Mouse (Mus musculus): ENCODE measurements around the gene Tgfb1i1.

Gene Tgfb1i1

GRCm38 (mm10) chr7:128246496-128247391, at the start of gene Tgfb1i1:
Gene Tgfb1i1, plus strand, starts transcription at chr7:128246812.
- peak; percentile 43 to 62 for DNase-seq (ENCODE audit: low spot score in 2 of 2)

- no peak for DNase-seq (ENCODE audit: low spot score in 2 of 2)
Observed at GRCm38 (mm10) chr7:128201607-128202006, 45.0 kb upstream of the Tgfb1i1 start.

- no peak for DNase-seq (ENCODE audit: low spot score in 2 of 2)
Observed at GRCm38 (mm10) chr7:128203071-128203470, 43.5 kb upstream of the Tgfb1i1 start.

DNA sequence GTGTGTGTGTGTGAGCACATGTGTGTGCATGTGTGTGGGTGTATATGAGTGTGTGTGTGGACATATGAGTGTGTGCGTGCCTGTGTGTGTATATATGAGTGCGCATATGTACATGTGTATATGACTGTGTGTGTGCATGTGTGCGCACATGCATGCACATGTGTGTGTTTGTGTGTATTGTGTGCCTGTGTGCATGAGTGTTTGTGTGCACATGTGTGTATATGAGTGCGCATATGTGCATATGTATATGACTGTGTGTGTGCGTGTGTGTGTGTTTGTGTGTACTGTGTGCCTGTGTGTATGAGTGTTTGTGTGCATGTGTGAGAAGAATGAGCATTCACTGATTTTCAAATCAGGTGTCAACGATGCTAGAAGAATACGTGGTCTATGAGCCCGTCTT, 42.4 kb upstream of the Tgfb1i1 start:
- DNase-seq (ENCODE audit: low spot score in 2 of 2) = no peak

- DNase-seq (ENCODE audit: low spot score in 2 of 2) = no peak
Observed at GRCm38 (mm10) chr7:128205695-128206094, 40.9 kb upstream of the Tgfb1i1 start.

DNA sequence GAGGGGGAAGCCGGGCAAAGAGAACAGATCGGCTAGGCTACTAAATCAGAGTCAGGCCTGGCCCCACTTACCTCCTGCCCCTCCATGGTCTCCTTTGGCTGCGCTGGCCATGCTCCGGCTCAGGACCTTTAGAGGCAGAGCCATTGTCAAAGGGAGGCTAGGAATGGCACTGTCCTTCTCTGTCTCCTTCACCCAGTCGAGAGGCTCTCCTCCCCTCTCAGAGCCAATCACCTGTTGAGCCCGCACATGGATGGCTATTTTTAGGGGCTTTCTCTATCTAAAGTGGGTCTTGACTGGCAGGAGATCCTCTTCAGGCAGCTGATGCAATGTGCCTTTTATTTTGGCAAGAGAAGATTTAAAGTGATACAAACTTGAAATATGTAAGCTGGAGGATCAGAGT, 40.5 kb upstream of the Tgfb1i1 start, which contains the start of gene Cox6a2:
TSS of gene Cox6a2 (minus strand) at position 236 of the 400 bp plus-strand sequence.
- no peak for DNase-seq (ENCODE audit: low spot score in 2 of 2)

GRCm38 (mm10) chr7:128208187-128208586, 38.4 kb upstream of the Tgfb1i1 start:
- DNase-seq (ENCODE audit: low spot score in 2 of 2) = peak; percentile 16 to 18

GRCm38 (mm10) chr7:128209826-128210225, 36.8 kb upstream of the Tgfb1i1 start:
- no peak for DNase-seq (ENCODE audit: low spot score in 2 of 2)

GRCm38 (mm10) chr7:128219952-128220351, 26.7 kb upstream of the Tgfb1i1 start:
- no peak for DNase-seq (ENCODE audit: low spot score in 2 of 2)

GRCm38 (mm10) chr7:128220936-128221335, 25.7 kb upstream of the Tgfb1i1 start:
- no peak for DNase-seq (ENCODE audit: low spot score in 2 of 2)

DNA sequence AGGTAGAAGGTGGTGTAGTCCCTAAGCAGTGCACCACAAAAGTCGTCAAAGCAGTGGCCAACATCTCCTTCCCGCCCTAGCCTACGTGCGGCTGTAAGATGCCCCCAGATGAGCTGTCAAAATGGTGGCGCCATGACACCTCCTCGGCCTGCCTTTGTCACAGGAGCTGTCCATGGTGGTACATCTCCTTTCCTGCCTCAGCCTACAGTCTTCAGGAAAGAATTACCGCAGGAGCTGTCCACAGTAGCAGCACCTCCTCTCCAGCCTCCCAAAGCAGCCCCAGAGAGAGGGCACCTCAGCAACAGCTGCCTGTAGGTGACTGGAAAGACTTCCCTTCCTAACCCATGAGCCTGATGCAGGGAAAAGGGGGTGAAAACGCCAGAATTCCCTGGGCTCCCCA, 14.9 kb upstream of the Tgfb1i1 start:
- no peak for DNase-seq (ENCODE audit: low spot score in 2 of 2)

DNA sequence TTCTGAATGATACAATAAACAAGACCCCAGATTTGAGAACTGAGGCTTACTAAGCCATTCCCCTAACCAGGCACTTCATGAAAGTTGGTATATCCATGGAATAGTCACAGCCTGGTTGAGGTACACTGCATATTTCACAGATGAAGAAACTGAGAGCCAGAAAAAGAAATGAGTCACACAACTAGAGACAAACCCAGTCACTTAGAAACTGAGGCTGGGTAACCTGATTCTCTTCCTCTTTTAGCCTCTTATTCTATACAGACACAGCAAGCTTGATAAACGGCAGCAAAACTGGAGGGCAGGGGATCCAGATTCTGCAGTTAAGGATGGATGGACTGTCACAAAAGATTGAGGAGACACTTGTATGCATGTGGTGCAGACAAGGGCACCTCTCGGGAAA, 11.8 kb upstream of the Tgfb1i1 start:
- DNase-seq (ENCODE audit: low spot score in 2 of 2) = no peak

GRCm38 (mm10) chr7:128235481-128235880, 11.1 kb upstream of the Tgfb1i1 start:
- DNase-seq (ENCODE audit: low spot score in 2 of 2) = no peak

DNA sequence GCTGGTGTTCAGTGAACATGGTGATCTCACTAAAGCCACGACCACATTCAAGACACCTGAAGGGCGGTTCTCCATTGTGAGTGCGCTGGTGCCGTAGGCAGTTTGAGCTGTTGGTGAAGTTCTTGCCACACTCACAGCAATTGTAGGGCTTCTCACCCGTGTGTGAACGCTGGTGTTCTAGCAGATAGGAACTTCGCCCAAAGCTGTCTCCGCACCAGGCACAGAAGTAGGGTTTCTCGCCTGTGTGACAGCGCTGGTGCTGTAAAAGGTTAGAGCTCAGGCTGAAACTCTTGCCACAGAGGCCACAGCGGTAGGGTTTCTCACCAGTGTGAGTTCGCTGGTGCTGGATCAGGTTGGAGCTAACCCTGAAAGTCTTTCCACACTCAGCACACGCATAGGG, 10.2 kb upstream of the Tgfb1i1 start:
- no peak for DNase-seq (ENCODE audit: low spot score in 2 of 2)

- DNase-seq (ENCODE audit: low spot score in 2 of 2) = peak; percentile 71 to 83
Observed at GRCm38 (mm10) chr7:128236856-128237592, 9.6 kb upstream of the Tgfb1i1 start, which contains the start of gene Armc5. Gene Armc5, plus strand, starts transcription at chr7:128237342.

DNA sequence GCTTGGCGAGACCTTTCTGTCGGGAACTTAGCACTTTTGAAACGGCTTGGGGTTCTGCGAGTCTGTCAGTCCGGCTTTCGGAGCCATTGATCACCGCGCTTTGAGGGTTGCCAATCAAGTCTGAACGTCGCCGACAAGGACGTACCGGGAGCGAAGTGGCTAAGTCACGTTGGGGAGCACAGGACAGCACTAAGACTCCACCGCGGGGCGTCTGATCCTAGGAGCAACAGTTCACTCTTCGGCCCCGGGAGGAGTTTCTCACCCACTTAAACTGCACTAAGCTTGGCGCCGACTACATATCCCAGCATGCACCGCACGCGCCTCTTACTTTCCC, 9.1 kb upstream of the Tgfb1i1 start:
- no peak for DNase-seq (ENCODE audit: low spot score in 2 of 2)

- peak; percentile 99 to 100 for DNase-seq (ENCODE audit: low spot score in 2 of 2)
Observed at GRCm38 (mm10) chr7:128237927-128238778, 8.5 kb upstream of the Tgfb1i1 start, which contains the start of gene 9130023H24Rik. Gene 9130023H24Rik, minus strand, starts transcription at chr7:128238031.

DNA sequence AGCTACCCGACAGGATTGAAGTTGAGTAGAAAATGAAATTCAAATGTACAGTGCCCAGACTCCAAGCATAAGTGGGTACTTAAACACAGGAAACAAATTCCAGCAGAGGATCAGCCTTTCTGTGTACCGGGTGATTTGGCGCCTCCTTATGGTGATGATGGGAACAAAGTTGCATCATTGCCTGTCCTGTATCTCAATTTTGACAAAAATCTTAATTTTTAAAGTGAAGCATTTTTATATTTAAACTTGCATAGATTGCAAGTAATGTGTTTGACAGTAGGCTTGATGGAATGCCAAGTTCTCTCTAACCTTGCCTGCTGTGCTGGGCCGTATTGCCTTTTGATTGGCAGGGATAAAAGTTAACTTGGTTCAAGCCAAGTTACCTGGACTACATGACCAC, 7.6 kb upstream of the Tgfb1i1 start:
- DNase-seq (ENCODE audit: low spot score in 2 of 2) = no peak

DNA sequence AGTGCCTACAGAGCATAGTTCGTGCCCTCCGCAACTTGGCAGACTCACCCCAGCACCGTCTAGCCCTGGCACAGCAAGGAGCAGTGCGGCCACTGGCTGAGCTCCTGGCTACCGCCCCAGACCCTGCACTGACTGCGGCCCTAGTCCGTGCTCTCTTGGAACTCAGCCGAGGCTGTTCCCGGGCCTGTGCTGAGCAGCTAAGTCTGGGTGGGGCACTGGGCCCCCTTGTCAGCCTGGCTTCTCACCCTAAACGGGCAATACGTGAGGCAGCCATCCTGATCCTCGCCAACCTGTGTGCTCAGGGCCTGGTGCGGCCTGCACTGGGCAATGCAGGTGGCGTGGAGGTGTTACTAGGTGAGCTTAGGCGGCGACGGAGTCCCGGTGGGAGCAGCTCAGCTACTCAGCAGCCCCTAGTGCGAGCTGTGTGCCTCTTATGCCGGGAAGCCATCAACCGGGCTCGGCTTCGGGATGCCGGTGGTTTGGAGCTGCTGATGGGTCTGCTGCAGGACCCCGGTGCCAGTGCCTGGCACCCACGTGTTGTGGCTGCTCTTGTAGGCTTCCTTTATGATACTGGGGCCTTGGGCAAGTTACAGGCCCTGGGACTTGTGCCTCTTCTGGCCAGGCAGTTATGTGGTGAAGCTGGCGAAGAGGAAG, 6.4 kb upstream of the Tgfb1i1 start:
- DNase-seq (ENCODE audit: low spot score in 2 of 2) = no peak

- DNase-seq (ENCODE audit: low spot score in 2 of 2) = no peak
Observed at GRCm38 (mm10) chr7:128242331-128242730, 4.3 kb upstream of the Tgfb1i1 start.

DNA sequence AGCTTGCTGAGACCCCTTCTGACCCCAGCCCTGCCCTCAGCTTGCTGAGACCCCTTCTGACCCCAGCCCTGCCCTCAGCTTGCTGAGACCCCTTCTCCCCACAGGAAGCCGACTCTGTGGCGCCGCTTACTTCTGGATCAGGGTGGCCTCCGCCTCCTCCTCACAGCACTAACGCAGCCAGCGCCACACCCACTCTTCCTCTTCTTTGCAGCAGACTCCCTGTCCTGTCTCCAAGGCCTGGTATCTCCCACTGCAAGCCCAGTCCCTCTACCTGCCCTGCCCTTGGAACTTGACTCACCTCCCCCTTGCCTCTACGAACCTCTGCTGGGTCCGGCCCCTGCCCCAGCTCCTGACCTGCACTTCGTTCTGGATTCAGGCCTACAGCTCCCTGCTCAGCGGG, 2.7 kb upstream of the Tgfb1i1 start:
- DNase-seq (ENCODE audit: low spot score in 2 of 2) = no peak

Measured in urinary bladder, adult 18-20 months (tissue).